Mouse (Mus musculus) fibroblast of lung, adult 2 months (primary cell): ENCODE measurements around the gene Atcay.
"Not testable (repeated sequence)": the region's sequence is repeated elsewhere in the genome, so short reads cannot be mapped to it uniquely, and the experiment has no call there.

Experiments
- DNase-seq: peaks from one replicate; pipeline ENCODE4 v3.0.0-alpha.2; 2011; ENCODE audit warnings: low read depth

Gene Atcay

GRCm38 (mm10) chr10:81242021-81242420 lies 11.4 kb upstream of the Atcay start:
- no peak for DNase-seq

- DNase-seq: no peak
These were observed 10.2 kb upstream of the Atcay start for GRCm38 (mm10) chr10:81240876-81241275.

- DNase-seq: no peak
These were observed 8.0 kb upstream of the Atcay start for GRCm38 (mm10) chr10:81238618-81239017.

GRCm38 (mm10) chr10:81236471-81237268 lies 6.0 kb upstream of the Atcay start:
- no peak for DNase-seq

GRCm38 (mm10) chr10:81234206-81234605 lies 3.6 kb upstream of the Atcay start:
- no peak for DNase-seq

- DNase-seq: no peak
These were observed 2.6 kb upstream of the Atcay start for GRCm38 (mm10) chr10:81233226-81233585.

- DNase-seq: peak; percentile 73
These were observed 2.1 kb upstream of the Atcay start, which contains the start of gene Zfr2 for GRCm38 (mm10) chr10:81232580-81233225. TSS of gene Zfr2 (plus strand) at chr10:81233155.

- DNase-seq: no peak
These were observed 803 bp upstream of the Atcay start for GRCm38 (mm10) chr10:81231436-81231835.

- DNase-seq: no peak
These were observed 747 bp downstream of the Atcay start for GRCm38 (mm10) chr10:81229735-81230437.

- DNase-seq: not testable (repeated sequence)
These were observed 6.9 kb downstream of the Atcay start for GRCm38 (mm10) chr10:81223731-81224130.

GRCm38 (mm10) chr10:81221402-81222015 lies 9.1 kb downstream of the Atcay start:
- no peak for DNase-seq

GRCm38 (mm10) chr10:81217964-81218363 lies 12.7 kb downstream of the Atcay start:
- DNase-seq: no peak

- not testable (repeated sequence) for DNase-seq
These were observed 13.4 kb downstream of the Atcay start for GRCm38 (mm10) chr10:81217267-81217666.

GRCm38 (mm10) chr10:81216810-81217209 lies 13.8 kb downstream of the Atcay start:
- no peak for DNase-seq

- DNase-seq: no peak
These were observed 14.4 kb downstream of the Atcay start for GRCm38 (mm10) chr10:81216260-81216659.

GRCm38 (mm10) chr10:81210154-81210553 lies 20.5 kb downstream of the Atcay start:
- DNase-seq: no peak

GRCm38 (mm10) chr10:81204137-81204536 lies 26.5 kb downstream of the Atcay start:
- DNase-seq: no peak

GRCm38 (mm10) chr10:81202978-81203720 lies 27.5 kb downstream of the Atcay start:
- no peak for DNase-seq

- no peak for DNase-seq
These were observed 28.6 kb downstream of the Atcay start, which contains the start of gene Nmrk2 for GRCm38 (mm10) chr10:81201807-81202758. TSS of gene Nmrk2 (minus strand) at chr10:81202051.

- DNase-seq: no peak
These were observed 29.9 kb downstream of the Atcay start for GRCm38 (mm10) chr10:81200605-81201287.
